Comparison of ENCODE assay signal across 31 mouse cellular contexts in genomic region chr6:80440135-80440534, GRCm38 (mm10).
"Had no signal": no experiment of that assay in that cellular context is flagged by ENCODE, and none has a peak within 500 bp of the region (broad histone marks: within the 10 kb centered on the region; RNA-seq: fewer than 3 reads in every experiment).

No protein-coding gene starts in this region.

- H3K9me3 ChIP-seq: limb, embryonic 10.5 days; limb, embryonic 12.5 days; limb, embryonic 13.5 days; limb, embryonic 15.5 days; liver, embryonic 12.5 days; liver, embryonic 13.5 days; liver, embryonic 15.5 days; lung, embryonic 15.5 days; megakaryocyte, embryonic 14.5 days; midbrain, embryonic 10.5 days; midbrain, embryonic 12.5 days; midbrain, embryonic 13.5 days; midbrain, embryonic 15.5 days had no signal

- H3K4me1 ChIP-seq: limb, embryonic 10.5 days; limb, embryonic 12.5 days; limb, embryonic 13.5 days; limb, embryonic 15.5 days; liver, embryonic 12.5 days; liver, embryonic 13.5 days; liver, embryonic 15.5 days; lung, embryonic 15.5 days; megakaryocyte, embryonic 14.5 days; midbrain, embryonic 10.5 days; midbrain, embryonic 12.5 days; midbrain, embryonic 13.5 days; midbrain, embryonic 15.5 days had no signal

- H3K4me3 ChIP-seq: left cerebral cortex, adult 2 months; limb, embryonic 10.5 days; limb, embryonic 12.5 days; limb, embryonic 13.5 days; limb, embryonic 15.5 days; liver, embryonic 12.5 days; liver, embryonic 13.5 days; liver, embryonic 15.5 days; lung, embryonic 15.5 days; megakaryocyte, embryonic 14.5 days; midbrain, embryonic 10.5 days; midbrain, embryonic 12.5 days; midbrain, embryonic 13.5 days; midbrain, embryonic 15.5 days; myocyte had no signal

- H3K9ac ChIP-seq: limb, embryonic 12.5 days; limb, embryonic 13.5 days; limb, embryonic 15.5 days; liver, embryonic 12.5 days; liver, embryonic 13.5 days; liver, embryonic 14.5 days; liver, embryonic 15.5 days; liver, postnatal 0 days; lung, embryonic 14.5 days; lung, embryonic 15.5 days; midbrain, embryonic 12.5 days; midbrain, embryonic 13.5 days; midbrain, embryonic 15.5 days had no signal

- H3K27me3 ChIP-seq: limb, embryonic 12.5 days; limb, embryonic 13.5 days; limb, embryonic 15.5 days; liver, embryonic 12.5 days; liver, embryonic 13.5 days; liver, embryonic 15.5 days; lung, embryonic 15.5 days; megakaryocyte, embryonic 14.5 days; midbrain, embryonic 12.5 days; midbrain, embryonic 13.5 days; midbrain, embryonic 15.5 days had no signal

- ATAC-seq: liver, embryonic 12.5 days; liver, postnatal 0 days; lung, postnatal 0 days; midbrain, embryonic 13.5 days; midbrain, embryonic 15.5 days; midbrain, embryonic 16.5 days had no signal

- H3K36me3 ChIP-seq: limb, embryonic 10.5 days; limb, embryonic 12.5 days; limb, embryonic 13.5 days; limb, embryonic 15.5 days; liver, embryonic 12.5 days; liver, embryonic 13.5 days; liver, embryonic 15.5 days; lung, embryonic 15.5 days; midbrain, embryonic 10.5 days; midbrain, embryonic 12.5 days; midbrain, embryonic 13.5 days; midbrain, embryonic 15.5 days had no signal

- H3K27ac ChIP-seq: left cerebral cortex, adult 2 months; limb, embryonic 10.5 days; limb, embryonic 12.5 days; limb, embryonic 13.5 days; limb, embryonic 15.5 days; liver, embryonic 12.5 days; liver, embryonic 13.5 days; liver, embryonic 14.5 days; liver, embryonic 15.5 days; lung, embryonic 15.5 days; macrophage; midbrain, embryonic 10.5 days; midbrain, embryonic 12.5 days; midbrain, embryonic 13.5 days; midbrain, embryonic 15.5 days had no signal

- H3K4me2 ChIP-seq: limb, embryonic 12.5 days; limb, embryonic 13.5 days; limb, embryonic 15.5 days; liver, embryonic 12.5 days; liver, embryonic 13.5 days; liver, embryonic 15.5 days; lung, embryonic 14.5 days; lung, embryonic 15.5 days; midbrain, embryonic 11.5 days; midbrain, embryonic 12.5 days; midbrain, embryonic 13.5 days; midbrain, embryonic 15.5 days had no signal

- DNase-seq: left cerebral cortex, postnatal 4 days; liver; liver, embryonic 13.5 days; liver, postnatal 0 days; lung, adult 18-20 months; lung, adult 2 months; lung, embryonic 14.5 days; lung, postnatal 10 days; lung, postnatal 14 days; lung, postnatal 36 days; lung, postnatal 4 days; midbrain, embryonic 14.5 days had no signal
